Mouse (Mus musculus) testis, adult 2 months (tissue): ENCODE results near the gene Nmnat1. TPM values are rescaled to one million over a fixed set of nuclear protein-coding genes. Genes with fewer than 3 reads are reported as not detected.
"Not testable (repeated sequence)": the region's sequence is repeated elsewhere in the genome, so short reads cannot be mapped to it uniquely, and the experiment has no call there.

Source experiments
- H3K27ac ChIP-seq: fragments of 200-500 bp; 2 replicates; pipeline ENCODE4 v1.5.1; 2012; ENCODE audit warnings: low read depth, low read length; ENCODE audit not compliant: control insufficient read depth, insufficient read depth
- H3K27me3 ChIP-seq: fragments of 200-500 bp; 2 replicates; pipeline ENCODE4 v1.6.1; 2012; ENCODE audit warnings: mild to moderate bottlenecking, low read length, moderate library complexity; ENCODE audit not compliant: control insufficient read depth, insufficient read depth
- H3K36me3 ChIP-seq: fragments of 200-500 bp; 2 replicates; pipeline ENCODE4 v1.6.1; 2012; ENCODE audit warnings: mild to moderate bottlenecking, low read length; ENCODE audit not compliant: control insufficient read depth, insufficient read depth
- H3K4me1 ChIP-seq: fragments of 200-500 bp; 2 replicates; pipeline ENCODE4 v1.6.1; 2012; ENCODE audit warnings: low read length; ENCODE audit not compliant: control insufficient read depth, insufficient read depth
- H3K4me3 ChIP-seq: fragments of 200-500 bp; 2 replicates; pipeline ENCODE4 v1.5.1; 2012; ENCODE audit warnings: low read depth, mild to moderate bottlenecking, low read length, moderate library complexity, mixed read lengths; ENCODE audit not compliant: control insufficient read depth
- CTCF ChIP-seq: fragments of 200-500 bp; IDR thresholded peaks from 2 replicates; pipeline ENCODE4 v1.5.1; 2012; ENCODE audit warnings: low read depth, mild to moderate bottlenecking, inconsistent platforms, low read length, moderate library complexity; ENCODE audit not compliant: control insufficient read depth, insufficient read depth, insufficient replicate concordance
- POLR2A ChIP-seq: fragments of 200-500 bp; IDR thresholded peaks from 2 replicates; pipeline ENCODE4 v1.6.1; 2012; ENCODE audit warnings: low read depth, mild to moderate bottlenecking, inconsistent platforms, low read length, moderate library complexity; ENCODE audit not compliant: control insufficient read depth
- polyA plus RNA-seq: library from polyadenylated mRNA; depleted of rRNA; stranded (reverse); fragments of >200 nt; gene quantifications from 2 replicates; pipeline ENCODE4 v1.2.3, GENCODE M21; 2012

Nmnat1 gene
- polyA plus RNA-seq, 1 experiment: 30.2 TPM

DNA sequence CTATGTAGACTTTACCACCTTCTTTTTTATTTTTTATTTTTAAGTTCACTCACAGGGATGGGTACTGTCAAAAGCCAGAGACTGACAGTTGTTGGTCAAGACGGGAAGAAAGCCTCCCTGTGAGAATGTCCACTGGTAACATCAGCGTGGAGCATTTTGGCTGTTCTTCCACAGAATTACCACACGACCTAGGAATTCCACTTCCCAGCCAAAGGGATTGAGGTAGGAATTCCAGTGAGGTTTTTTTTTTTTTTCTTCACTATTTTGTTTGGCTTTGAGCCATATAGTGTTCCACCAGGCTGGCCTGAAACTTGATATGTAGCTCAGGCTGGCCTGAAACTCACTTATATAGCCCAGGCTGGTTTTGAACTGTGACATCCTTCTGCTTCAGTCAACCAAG is 42.6 kb downstream of the Nmnat1 start:
- H3K36me3 ChIP-seq: no peaks in the 10 kb centered on the region
- TF ChIP-seq POLR2A (no peak), CTCF (no peak)
- H3K4me3 ChIP-seq: no peak overlapping the region
- no peaks in the 10 kb centered on the region; the same call in none of the 2 replicates for H3K4me1 ChIP-seq
- H3K27ac ChIP-seq: no peak overlapping the region
- no peaks in the 10 kb centered on the region for H3K27me3 ChIP-seq

DNA sequence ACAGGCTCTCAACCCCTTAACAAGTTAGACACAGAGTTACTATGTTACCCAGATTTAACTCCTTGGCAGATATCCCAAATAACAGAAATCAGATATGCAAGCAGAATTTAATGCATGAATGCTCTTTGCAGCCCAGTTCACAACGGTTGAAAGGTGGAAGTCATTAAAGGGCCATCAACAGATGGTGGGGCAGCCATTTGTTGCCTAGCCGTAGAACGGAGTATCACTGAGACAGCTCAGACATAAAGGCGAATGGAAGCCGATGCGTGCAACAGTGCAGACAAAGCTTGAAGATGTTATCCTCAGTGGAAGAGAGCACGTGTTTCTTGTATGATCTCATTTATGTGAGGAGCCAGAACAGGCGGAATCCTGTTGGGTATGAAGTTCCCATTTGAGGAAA is 44.4 kb downstream of the Nmnat1 start:
- Histone ChIP-seq H3K4me3 (no peak overlapping the region), H3K36me3 (no peaks in the 10 kb centered on the region), H3K27me3 (no peaks in the 10 kb centered on the region), H3K27ac (no peak overlapping the region), H3K4me1 (no peaks in the 10 kb centered on the region; the same call in 1 of the 2 replicates)
- TF ChIP-seq POLR2A: no peak
- TF ChIP-seq CTCF: no peak

GRCm38 (mm10) chr4:149431887-149432286 is 53.1 kb downstream of the Nmnat1 start:
- H3K36me3 ChIP-seq, H3K4me3 ChIP-seq, H3K27me3 ChIP-seq, H3K4me1 ChIP-seq, H3K27ac ChIP-seq: not testable (repeated sequence)

DNA sequence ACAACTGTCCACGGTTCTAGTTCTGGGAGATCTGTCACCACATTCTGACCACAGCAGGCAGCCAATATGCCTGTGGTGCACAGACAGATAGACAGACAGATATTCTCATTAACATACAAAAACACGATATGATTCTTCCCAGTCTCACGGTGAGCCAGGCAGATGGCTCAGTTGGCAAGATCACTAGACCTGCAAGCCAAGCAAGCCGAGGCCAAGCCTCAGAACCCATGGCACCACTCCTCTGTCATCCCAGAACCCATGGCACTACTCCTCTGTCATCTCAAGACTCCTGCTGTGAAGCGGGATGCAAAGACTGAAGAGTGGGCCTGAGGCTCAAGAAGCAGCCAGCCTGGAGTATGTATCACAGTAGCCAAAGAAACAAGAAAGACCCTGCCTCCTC is 55.4 kb downstream of the Nmnat1 start:
- no peak overlapping the region for H3K4me3 ChIP-seq
- peaks cover 3% of the 10 kb centered on the region for H3K4me1 ChIP-seq
- H3K27ac ChIP-seq: no peak overlapping the region
- H3K36me3 ChIP-seq: no peaks in the 10 kb centered on the region
- no peak for TF ChIP-seq CTCF
- no peaks in the 10 kb centered on the region for H3K27me3 ChIP-seq

DNA sequence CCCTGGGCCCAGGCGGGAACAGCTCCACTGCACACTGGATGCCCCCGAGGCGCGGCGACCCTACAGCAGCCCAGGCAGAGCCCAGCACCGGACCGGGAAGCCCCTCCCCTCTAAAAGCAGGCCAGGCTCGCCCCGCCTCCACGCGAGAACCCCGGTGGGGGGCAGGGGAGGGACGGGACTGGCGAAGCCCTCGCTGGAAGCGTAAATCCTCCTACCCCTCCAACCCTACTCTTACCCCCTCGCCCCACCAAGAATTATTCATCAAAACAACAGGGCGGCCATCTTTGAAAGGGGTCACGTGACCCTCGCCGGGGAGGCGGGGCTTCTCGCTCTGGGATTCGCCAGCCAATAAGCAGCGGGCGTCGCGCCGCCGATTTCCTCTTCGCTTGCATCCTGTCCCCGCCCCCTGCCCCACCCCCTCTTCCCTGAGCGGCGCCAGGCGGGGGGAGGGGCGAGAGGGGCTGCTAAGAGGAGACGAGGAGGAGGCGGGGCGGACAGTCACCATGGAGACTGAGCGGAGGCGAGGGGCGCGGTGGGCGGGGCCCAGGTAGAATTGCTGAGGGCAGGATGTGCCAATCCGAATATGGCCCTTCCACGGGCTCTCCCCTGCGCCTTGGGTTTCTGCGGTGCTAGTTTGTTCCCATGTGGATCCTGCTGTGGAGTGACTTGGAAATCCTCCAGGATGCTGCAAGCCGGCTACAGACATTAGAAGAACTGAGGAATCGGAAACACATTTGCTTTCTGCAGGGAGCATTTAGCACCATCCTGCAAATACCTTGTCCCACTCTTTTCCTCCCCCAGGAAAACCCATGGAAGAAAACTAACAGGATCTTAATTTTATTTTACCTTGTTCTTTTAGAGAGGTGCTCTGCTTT is 58.4 kb downstream of the Nmnat1 start, which contains the start of gene Ube4b:
Ube4b (minus strand) TSS at position 425 of the 875 bp plus-strand sequence.
- peak within 1 kb of the TSS; percentile 90 for H3K27ac ChIP-seq
- no peaks in the 10 kb centered on the region for H3K27me3 ChIP-seq
- H3K4me1 ChIP-seq: peaks cover 3% of the 10 kb centered on the region
- H3K4me3 ChIP-seq: peak within 1 kb of the TSS; percentile 94
- no peak for TF ChIP-seq CTCF
- peak; percentile 46; the same call in 1 of the 2 replicates for TF ChIP-seq POLR2A
- H3K36me3 ChIP-seq: no peaks in the 10 kb centered on the region

DNA sequence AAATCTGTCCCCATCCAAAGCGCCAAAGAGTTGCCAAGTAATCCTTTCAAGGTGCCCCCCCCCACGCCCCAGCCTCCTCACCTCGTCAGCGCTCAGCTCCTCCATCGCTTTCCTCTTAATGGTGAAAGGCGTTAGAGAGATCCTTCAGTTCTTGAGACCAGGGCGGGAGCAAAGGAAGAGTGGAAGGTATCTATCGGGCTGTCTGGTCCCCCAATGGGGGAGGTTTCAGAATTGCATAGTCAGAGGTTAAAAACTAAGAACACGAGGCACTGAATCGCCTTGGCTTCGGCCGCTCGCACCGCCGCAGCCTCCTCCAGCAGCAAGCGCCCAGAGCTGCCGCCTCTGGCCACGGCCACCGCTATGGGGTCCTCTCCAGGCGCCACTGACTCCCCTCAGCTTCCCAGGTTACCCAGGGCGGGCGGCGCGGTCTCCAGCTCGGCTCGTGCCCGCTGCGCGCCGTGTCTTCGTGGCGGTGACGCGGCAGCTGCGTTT is 59.2 kb downstream of the Nmnat1 start:
- TF ChIP-seq POLR2A (no peak), CTCF (no peak)
- H3K27ac ChIP-seq: peak overlapping the region; percentile 90

GRCm38 (mm10) chr4:149424755-149425154 is 60.2 kb downstream of the Nmnat1 start:
- peaks cover 3% of the 10 kb centered on the region for H3K4me1 ChIP-seq
- no peak for TF ChIP-seq POLR2A
- no peak for TF ChIP-seq CTCF
- peak overlapping the region; percentile 31; the same call in 1 of the 2 replicates for H3K4me3 ChIP-seq
- no peaks in the 10 kb centered on the region for H3K27me3 ChIP-seq
- no peak overlapping the region for H3K27ac ChIP-seq
- H3K36me3 ChIP-seq: no peaks in the 10 kb centered on the region

More for the DNA sequence above, 59.2 kb downstream of the Nmnat1 start:
- H3K36me3 ChIP-seq: no peaks in the 10 kb centered on the region
- peak overlapping the region; percentile 94 for H3K4me3 ChIP-seq
- peaks cover 3% of the 10 kb centered on the region for H3K4me1 ChIP-seq
- no peaks in the 10 kb centered on the region for H3K27me3 ChIP-seq
